Mouse (Mus musculus): Measurements from ENCODE around the gene Gm13288.
A peak's percentile ranks its signal among the peaks of the same experiment; 100 is the strongest.
"Not testable (repeated sequence)": the region's sequence is repeated elsewhere in the genome, so short reads cannot be mapped to it uniquely, and the experiment has no call there.

Gm13288 gene

DNA sequence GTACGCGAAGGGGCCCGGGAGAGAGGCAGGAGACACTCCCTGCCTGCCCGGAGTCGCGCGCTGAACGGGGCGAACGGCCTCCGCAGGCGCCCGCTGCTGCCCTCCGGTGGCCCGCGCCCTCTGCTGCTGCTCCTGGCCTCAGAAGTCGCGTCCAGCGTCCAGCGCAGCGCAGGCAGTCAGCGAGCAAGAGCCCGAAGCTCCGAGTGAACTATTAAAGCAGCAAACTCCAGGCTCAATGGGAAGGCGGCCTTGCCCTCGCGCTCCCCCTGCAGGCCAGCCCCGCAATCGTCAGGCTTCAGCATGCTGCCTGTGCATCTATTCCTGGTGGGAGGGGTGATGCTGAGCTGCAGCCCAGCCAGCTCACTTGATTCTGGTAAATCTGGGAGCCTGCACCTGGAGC lies 2.4 kb upstream of the Gm13288 start, which contains the start of gene Gm13287:
Gene Gm13287 (plus strand): TSS at position 301 of the 400 bp plus-strand sequence.
- not testable (repeated sequence) for DNase-seq (ENCODE audit: low spot score)

DNA sequence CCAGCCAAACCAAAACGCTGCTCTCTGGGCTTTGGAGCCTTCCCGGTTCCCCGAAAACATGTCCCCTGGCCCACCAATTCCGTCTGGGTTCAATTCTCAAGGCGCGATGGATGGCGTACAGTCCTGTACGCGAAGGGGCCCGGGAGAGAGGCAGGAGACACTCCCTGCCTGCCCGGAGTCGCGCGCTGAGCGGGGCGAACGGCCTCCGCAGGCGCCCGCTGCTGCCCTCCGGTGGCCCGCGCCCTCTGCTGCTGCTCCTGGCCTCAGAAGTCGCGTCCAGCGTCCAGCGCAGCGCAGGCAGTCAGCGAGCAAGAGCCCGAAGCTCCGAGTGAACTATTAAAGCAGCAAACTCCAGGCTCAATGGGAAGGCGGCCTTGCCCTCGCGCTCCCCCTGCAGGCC lies 430 bp downstream of the Gm13288 start:
- DNase-seq (ENCODE audit: low spot score) = peak; percentile 6

DNA sequence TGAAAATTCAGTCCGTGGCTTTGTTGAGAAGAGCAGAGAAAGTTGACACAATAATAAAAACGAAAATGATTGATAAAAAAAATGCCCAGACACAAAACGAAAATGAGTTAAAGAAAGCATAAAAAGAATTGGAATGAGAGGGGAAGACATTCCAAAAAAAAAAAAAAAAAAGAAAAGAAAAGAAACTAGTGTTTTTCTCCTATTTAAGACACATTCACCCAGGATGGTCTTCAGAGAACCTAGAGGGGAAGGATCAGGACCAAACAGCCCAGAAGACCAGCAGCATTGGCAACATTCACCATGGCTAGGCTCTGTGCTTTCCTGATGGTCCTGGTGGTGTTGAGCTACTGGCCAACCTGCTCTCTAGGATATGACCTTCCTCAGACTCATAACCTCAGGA lies 10.6 kb downstream of the Gm13288 start, which contains the start of gene Ifna7:
Gene Ifna7 (plus strand): TSS at position 301 of the 400 bp plus-strand sequence.
- DNase-seq (ENCODE audit: low spot score) = no peak

DNA sequence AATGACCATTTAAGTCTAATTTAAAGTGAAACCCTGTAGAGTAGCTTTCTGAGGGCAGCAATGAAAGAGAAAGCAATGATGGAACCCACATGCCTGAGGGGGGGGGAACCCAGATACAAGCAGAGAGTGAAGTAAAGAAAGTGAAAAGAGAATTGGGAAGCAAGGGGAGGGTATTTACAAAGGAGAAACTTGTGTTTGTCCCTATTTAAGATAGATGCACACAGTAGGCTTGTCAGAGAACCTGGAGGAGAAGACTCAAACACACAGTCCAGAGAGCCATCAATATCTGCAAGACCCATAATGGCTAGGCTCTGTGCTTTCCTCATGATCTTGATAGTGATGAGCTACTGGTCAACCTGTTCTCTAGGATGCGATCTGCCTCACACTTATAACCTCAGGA lies 14.3 kb downstream of the Gm13288 start, which contains the start of gene Ifna11:
Gene Ifna11 (plus strand): TSS at position 301 of the 400 bp plus-strand sequence.
- no peak for DNase-seq (ENCODE audit: low spot score)

DNA sequence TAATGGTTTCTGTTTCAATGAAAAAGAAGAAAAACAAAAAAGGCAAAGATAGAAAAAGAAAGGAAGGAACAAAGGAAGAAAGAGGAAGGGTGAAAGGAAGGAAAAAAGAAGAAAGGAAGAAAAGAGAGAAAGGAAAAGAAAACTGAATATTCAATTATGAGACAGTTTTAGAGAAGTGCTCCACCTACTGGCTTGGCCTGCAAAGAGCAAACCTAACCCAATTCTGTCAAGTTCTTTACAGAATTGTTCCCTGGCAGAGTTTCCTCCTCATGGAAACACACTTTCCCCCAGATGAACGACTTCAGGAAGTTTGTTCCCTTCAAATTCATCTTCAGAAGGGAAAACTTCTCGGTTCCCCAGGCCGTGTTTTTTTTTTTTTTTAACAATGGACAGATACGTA lies 17.7 kb downstream of the Gm13288 start:
- DNase-seq (ENCODE audit: low spot score) = no peak

DNA sequence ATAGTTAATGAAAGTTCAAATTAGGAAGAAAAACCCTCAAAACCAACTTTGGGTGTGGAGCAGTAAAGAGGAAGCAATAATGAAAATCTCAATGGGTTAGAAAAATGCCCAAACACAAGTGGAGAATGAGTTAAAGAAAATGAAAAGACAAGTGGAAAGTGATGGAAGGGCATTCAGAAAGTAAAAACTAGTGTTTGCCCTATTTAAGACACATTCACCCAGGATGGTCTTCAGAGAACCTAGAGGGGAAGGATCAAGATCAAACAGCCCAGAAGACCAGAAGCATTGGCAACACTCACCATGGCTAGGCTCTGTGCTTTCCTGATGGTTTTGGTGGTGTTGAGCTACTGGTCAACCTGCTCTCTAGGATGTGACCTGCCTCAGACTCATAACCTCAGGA lies 21.8 kb downstream of the Gm13288 start, which contains the start of gene Ifna6:
Gene Ifna6 (plus strand): TSS at position 301 of the 400 bp plus-strand sequence.
- DNase-seq (ENCODE audit: low spot score) = not testable (repeated sequence)

DNA sequence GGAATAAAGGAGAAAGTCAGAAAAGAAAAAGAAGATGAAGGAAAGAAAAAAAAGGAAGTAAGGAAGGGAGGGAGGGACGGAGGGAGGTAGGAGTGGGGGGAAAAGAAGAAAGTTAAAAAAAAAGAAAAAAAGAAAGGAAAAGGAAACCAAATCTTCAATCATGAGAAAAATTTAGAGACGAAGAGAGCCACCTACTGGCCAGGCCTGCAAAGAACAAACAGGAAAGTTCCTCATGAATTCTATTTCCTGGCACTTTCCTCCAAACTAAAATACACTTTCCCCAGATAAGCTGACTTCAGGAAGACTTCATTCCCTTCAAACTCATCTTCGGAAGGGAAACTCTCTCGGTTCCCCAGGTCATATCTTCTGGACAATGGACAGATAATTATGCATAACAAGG lies 25.2 kb downstream of the Gm13288 start:
- peak; percentile 3 for DNase-seq (ENCODE audit: low spot score)

DNA sequence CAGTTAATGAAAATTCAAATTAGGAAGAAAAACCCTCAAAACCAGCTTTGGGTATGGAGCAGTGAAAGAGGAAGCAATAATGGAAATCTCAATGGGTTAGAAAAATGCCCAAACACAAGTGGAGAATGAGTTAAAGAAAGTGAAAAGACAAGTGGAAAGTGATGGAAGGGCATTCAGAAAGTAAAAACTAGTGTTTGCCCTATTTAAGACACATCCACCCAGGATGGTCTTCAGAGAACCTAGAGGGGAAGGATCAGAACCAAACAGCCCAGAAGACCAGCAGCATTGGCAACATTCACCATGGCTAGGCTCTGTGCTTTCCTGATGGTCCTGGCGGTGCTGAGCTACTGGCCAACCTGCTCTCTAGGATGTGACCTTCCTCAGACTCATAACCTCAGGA lies 29.9 kb downstream of the Gm13288 start, which contains the start of gene Ifna5:
Gene Ifna5 (plus strand): TSS at position 301 of the 400 bp plus-strand sequence.
- DNase-seq (ENCODE audit: low spot score) = not testable (repeated sequence)

DNA sequence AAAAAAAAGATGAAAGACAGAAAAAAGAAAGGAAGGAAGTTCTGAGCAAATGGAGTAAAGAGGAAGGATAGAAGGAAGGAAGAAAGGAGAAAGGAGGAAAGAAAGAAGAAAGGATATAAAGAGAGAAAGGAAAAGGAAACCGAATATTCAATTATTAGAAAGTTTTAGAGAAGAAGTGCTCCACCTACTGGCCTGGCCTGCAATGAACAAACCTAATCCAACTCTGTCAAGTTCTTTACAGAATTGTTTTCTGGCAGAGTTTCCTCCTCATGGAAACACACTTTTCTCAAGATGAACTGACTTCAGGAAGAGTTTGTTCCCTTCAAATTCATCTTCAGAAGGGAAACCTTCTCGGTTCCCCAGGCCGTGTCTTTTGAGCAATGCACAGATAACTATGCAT lies 33.5 kb downstream of the Gm13288 start:
- DNase-seq (ENCODE audit: low spot score) = no peak

DNA sequence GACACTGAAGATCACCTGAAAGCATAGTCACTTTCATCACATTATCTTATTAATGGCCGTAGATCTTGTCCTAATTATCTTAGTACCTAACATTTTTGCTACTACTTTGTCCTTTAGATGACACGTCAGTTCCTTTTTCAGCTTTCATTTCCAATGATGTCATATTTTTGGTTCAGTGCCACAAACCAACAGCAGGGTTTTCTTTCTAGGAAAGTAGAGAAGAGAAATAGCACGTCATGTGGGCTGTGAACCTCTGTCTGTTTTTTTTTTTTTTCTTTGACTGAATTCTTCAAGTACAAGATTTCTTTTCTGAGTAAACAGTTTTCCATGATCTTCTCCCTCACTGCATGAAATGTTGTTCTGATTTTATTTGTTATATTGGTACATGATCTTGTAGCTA lies 34.7 kb downstream of the Gm13288 start:
- no peak for DNase-seq (ENCODE audit: low spot score)

DNA sequence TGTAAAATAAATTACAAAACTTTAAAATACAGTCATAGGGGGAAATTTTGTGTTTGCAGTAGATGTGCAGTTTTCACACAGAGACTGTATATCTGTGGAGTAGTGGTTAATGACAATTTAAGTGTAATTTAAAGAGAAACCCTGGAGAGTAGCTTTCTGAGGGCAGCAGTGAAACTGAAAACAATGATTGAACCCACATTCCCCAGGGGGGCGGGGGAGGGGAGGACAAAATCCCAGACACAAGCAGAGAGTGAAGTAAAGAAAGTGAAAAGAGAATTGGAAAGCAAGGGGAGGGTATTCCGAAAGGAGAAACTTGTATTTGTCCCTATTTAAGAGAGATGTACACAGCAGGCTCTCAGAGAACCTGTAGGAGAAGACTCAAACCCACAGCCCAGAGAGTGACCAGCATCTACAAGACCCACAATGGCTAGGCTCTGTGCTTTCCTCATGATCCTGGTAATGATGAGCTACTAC lies 36.1 kb downstream of the Gm13288 start, which contains the start of gene Ifna4:
Gene Ifna4 (plus strand): TSS at position 424 of the 474 bp plus-strand sequence.
- no peak for DNase-seq (ENCODE audit: low spot score)

DNA sequence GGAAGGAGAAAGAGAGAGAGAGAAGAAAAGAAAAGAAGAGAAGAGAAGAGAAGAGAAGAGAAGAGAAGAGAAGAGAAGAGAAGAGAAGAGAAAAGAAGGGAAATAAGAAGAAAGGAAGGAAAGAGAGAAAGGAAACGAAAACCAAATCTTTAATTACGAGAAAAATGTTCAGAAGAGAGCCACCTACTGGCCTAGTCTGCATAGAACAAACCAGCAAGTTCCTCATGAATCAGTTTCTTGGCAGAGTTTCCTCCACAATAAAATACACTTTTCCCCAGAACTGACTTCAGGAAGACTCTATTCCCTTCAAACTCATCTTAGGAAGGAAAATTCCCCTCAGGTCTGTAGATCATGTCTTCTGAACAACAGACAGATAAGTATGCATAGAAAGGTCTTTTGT lies 40.0 kb downstream of the Gm13288 start:
- no peak for DNase-seq (ENCODE audit: low spot score)

DNA sequence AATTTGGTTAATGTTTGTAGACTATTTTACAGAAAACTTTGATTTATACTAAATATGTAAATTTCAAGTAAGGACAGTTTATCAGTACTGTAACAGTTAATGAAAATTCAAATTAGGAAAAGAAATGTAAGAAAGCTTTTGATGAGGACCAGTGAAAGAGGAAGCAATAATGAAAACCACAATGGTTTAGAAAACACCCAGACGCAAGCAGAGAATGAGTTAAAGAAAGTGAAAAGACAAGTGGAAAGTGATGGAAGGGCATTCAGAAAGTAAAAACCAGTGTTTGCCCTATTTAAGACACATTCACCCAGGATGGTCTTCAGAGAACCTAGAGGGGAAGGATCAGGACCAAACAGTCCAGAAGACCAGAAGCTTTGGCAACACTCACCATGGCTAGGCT lies 44.4 kb downstream of the Gm13288 start, which contains the start of gene Ifna1:
Gene Ifna1 (plus strand): TSS at position 390 of the 400 bp plus-strand sequence.
- no peak for DNase-seq (ENCODE audit: low spot score)

DNA sequence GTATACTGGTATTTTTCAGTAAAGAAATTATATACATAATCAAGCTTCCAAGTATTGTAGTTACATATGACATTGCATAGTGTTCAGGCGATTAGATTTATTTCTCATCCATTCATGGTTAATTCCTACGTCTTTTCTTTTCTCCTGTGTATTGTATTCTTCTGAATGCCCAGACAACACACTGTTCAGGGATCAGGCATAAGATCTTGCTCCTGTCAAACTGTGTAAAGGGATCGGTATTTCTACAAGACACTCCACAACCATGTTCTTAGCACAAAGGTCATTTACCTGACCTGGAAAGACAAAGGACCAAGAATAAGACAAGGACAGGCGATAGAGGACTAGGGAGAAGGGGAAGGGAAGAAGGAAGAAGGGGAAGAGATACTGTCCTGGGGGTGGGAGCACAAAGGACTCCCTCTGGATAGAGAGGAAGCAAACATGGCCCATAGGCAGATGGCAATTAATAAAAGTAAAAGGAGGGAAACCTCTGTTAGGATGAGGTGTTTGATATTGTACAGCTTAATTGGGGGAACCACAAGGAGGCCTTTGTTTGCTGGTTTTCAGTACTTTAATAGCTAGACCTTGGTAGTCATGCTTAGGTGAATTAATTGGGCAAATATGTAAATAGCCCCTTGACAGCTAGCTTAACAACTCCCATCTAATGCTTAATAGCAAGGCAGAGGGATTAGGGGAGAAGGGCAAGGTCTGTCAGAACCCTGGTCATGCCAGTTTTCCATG lies 45.9 kb downstream of the Gm13288 start:
- DNase-seq (ENCODE audit: low spot score) = no peak

All from ovary, postnatal 14 days (tissue).